9 mouse cellular contexts compared by ENCODE assay signal in genomic region chr10:121585056-121585790, GRCm38 (mm10). TPM values are rescaled to one million over a fixed set of nuclear protein-coding genes. Genes with fewer than 3 reads are reported as not detected.
DNase-seq lines count a peak whose midpoint lies in the region; ATAC-seq lines count a peak whose summit lies in the region.
"Had no signal": no experiment of that assay in that cellular context is flagged by ENCODE, and none has a peak within 500 bp of the region (broad histone marks: within the 10 kb centered on the region; RNA-seq: fewer than 3 reads in every experiment).

No protein-coding gene starts in this region.

- WGBS in hindbrain, embryonic 11.5 days = 94% methylated on average over 20 of the region's 20 CpGs

- peak overlapping the region; percentile 95 for H3K4me3 ChIP-seq in erythroblast, embryonic 14.5 days (replicated peaks)
- peak overlapping the region; percentile 81 for H3K4me3 ChIP-seq in hindbrain, embryonic 11.5 days (ENCODE audit: low read depth, low read length)
- H3K4me3 ChIP-seq in megakaryocyte, embryonic 14.5 days (replicated peaks) = peak overlapping the region; percentile 97

- no peak for ATAC-seq in erythroblast, adult 5-6 weeks (replicated peaks; ENCODE audit: low FRiP score, poor library complexity, severe bottlenecking)
- no peak for ATAC-seq in hindbrain, embryonic 11.5 days (ENCODE audit: low FRiP score)

- H3K4me1 ChIP-seq in erythroblast, embryonic 14.5 days (ENCODE audit: control insufficient read depth) = peaks cover 31% of the 10 kb centered on the region
- H3K4me1 ChIP-seq in hindbrain, embryonic 11.5 days (replicated peaks; ENCODE audit: control insufficient read depth, insufficient read depth, low read length) = 0 out of 2 replicates have a peak, but pooled peaks cover 2% of the 10 kb centered on the region
- H3K4me1 ChIP-seq in megakaryocyte, embryonic 14.5 days = peaks cover 55% of the 10 kb centered on the region

- peak; percentile 28 for DNase-seq in MEL-GATA-1-ER (ENCODE audit: extremely low read depth, low read depth)
- DNase-seq in hindbrain, embryonic 11.5 days (ENCODE audit: low spot score) = no peak
- DNase-seq in ovary, adult 18-20 months (ENCODE audit: low spot score) = no peak
- no peak for DNase-seq in adrenal gland, postnatal 10 days
- no peak for DNase-seq in layer of hippocampus, postnatal 14 days (ENCODE audit: low spot score in 2 of 2)

- H3K27ac ChIP-seq in hindbrain, embryonic 11.5 days (ENCODE audit: low read depth, low read length) = no peak overlapping the region

- H3K36me3 ChIP-seq in erythroblast, embryonic 14.5 days (ENCODE audit: control insufficient read depth) = peaks cover 50% of the 10 kb centered on the region
- peaks cover 7% of the 10 kb centered on the region; the same call in 1 of the 2 replicates for H3K36me3 ChIP-seq in hindbrain, embryonic 11.5 days (ENCODE audit: control insufficient read depth, insufficient read depth, low read length)
- peaks cover 49% of the 10 kb centered on the region for H3K36me3 ChIP-seq in megakaryocyte, embryonic 14.5 days (replicated peaks; ENCODE audit: low read length)

- peaks cover 4% of the 10 kb centered on the region for H3K9me3 ChIP-seq in erythroblast, embryonic 14.5 days (ENCODE audit: control insufficient read depth, low read length)
- no peaks in the 10 kb centered on the region for H3K9me3 ChIP-seq in hindbrain, embryonic 11.5 days (ENCODE audit: control insufficient read depth, low read length)
- no peaks in the 10 kb centered on the region for H3K9me3 ChIP-seq in megakaryocyte, embryonic 14.5 days

- no peaks in the 10 kb centered on the region for H3K27me3 ChIP-seq in erythroblast, embryonic 14.5 days (ENCODE audit: control insufficient read depth)
- H3K27me3 ChIP-seq in hindbrain, embryonic 11.5 days (ENCODE audit: control insufficient read depth, insufficient read depth, low read length) = no peaks in the 10 kb centered on the region
- no peaks in the 10 kb centered on the region for H3K27me3 ChIP-seq in megakaryocyte, embryonic 14.5 days (replicated peaks)

- H3K4me2 ChIP-seq in hindbrain, embryonic 11.5 days (replicated peaks; ENCODE audit: low read depth, low read length) = peak overlapping the region; percentile 80

- H3K9ac ChIP-seq in hindbrain, embryonic 11.5 days (ENCODE audit: low read depth, low read length) = peak overlapping the region; percentile 90; the same call in 1 of the 2 replicates

RNA-seq across cellular contexts. Expression of gene Tbk1, which starts 1.4 kb away (rescaled TPM):
- 0.09 and 0.18 TPM in 2 replicates for polyA plus RNA-seq in erythroblast, embryonic 14.5 days (2012)
- 57.1 and 60.0 TPM in 2 replicates for total RNA-seq in erythroblast, adult 5-6 weeks (2015; ENCODE audit: low replicate concordance)
- total RNA-seq in erythroblast, adult 5-6 weeks (2017; ENCODE audit: low replicate concordance) = 105 and 141 TPM in 2 replicates
- 36.4 and 38.3 TPM in 2 replicates for polyA plus RNA-seq in hindbrain, embryonic 11.5 days (2014; fragmentation: Nextera tagmentation; extraction: Ambion mirVana)
- 2.7 TPM in 1 of 2 replicates, not detected in the other for polyA plus RNA-seq in megakaryocyte, embryonic 14.5 days (2012; ENCODE audit: insufficient read depth, low replicate concordance)
- total RNA-seq in adrenal gland, postnatal 10 days (2021) = 10 to 100 TPM; 32.4 to 38.4 TPM
- total RNA-seq in layer of hippocampus, postnatal 14 days (2021) = 10 to 100 TPM; 43.8 to 46.4 TPM

RNA-seq across cellular contexts. Expression of gene Xpot, which starts 40.9 kb away (rescaled TPM):
- 0.26 and 1.7 TPM in 2 replicates for polyA plus RNA-seq in erythroblast, embryonic 14.5 days (2012)
- total RNA-seq in erythroblast, adult 5-6 weeks (2015; ENCODE audit: low replicate concordance) = 16.1 and 19.2 TPM in 2 replicates
- 26.0 and 43.5 TPM in 2 replicates for total RNA-seq in erythroblast, adult 5-6 weeks (2017; ENCODE audit: low replicate concordance)
- 49.5 and 51.5 TPM in 2 replicates for polyA plus RNA-seq in hindbrain, embryonic 11.5 days (2014; fragmentation: Nextera tagmentation; extraction: Ambion mirVana)
- polyA plus RNA-seq in megakaryocyte, embryonic 14.5 days (2012; ENCODE audit: insufficient read depth, low replicate concordance) = 13.3 and 24.8 TPM in 2 replicates
- total RNA-seq in adrenal gland, postnatal 10 days (2021) = 10 to 100 TPM; 44.9 to 48.2 TPM
- total RNA-seq in layer of hippocampus, postnatal 14 days (2021) = 10 to 100 TPM; 65.4 to 68.9 TPM

RNA-seq across cellular contexts. Expression of gene D930020B18Rik, which starts 56.2 kb away (rescaled TPM):
- polyA plus RNA-seq in erythroblast, embryonic 14.5 days (2012) = not detected in 2 replicates
- total RNA-seq in erythroblast, adult 5-6 weeks (2015; ENCODE audit: low replicate concordance) = not detected in 2 replicates
- not detected in 2 replicates for total RNA-seq in erythroblast, adult 5-6 weeks (2017; ENCODE audit: low replicate concordance)
- 0.22 and 0.31 TPM in 2 replicates for polyA plus RNA-seq in hindbrain, embryonic 11.5 days (2014; fragmentation: Nextera tagmentation; extraction: Ambion mirVana)
- not detected in 2 replicates for polyA plus RNA-seq in megakaryocyte, embryonic 14.5 days (2012; ENCODE audit: insufficient read depth, low replicate concordance)
- not detected for total RNA-seq in adrenal gland, postnatal 10 days (2021)
- total RNA-seq in layer of hippocampus, postnatal 14 days (2021) = under 1 TPM in 1 of 2 experiments, not detected in 1; 0.29 TPM
- polyA plus RNA-seq: gonadal fat pad, adult 2 months had no signal
